Mouse (Mus musculus) ES-Bruce4 (cell line): ENCODE results near the gene Stk16. TPM values are rescaled to one million over a fixed set of nuclear protein-coding genes. Genes with fewer than 3 reads are reported as not detected.
A peak's percentile ranks its signal among the peaks of the same experiment; 100 is the strongest.
"Not testable (repeated sequence)": the region's sequence is repeated elsewhere in the genome, so short reads cannot be mapped to it uniquely, and the experiment has no call there.

ENCODE experiments used
- H3K27ac ChIP-seq: 2 replicates; pipeline ENCODE4 v1.5.1; 2012; ENCODE audit warnings: low read length, inconsistent platforms; ENCODE audit not compliant: insufficient read depth
- H3K27me3 ChIP-seq: 2 replicates; pipeline ENCODE4 v1.6.1; 2012; ENCODE audit warnings: mild to moderate bottlenecking, low read length, inconsistent platforms; ENCODE audit not compliant: control insufficient read depth, poor library complexity, insufficient read depth, severe bottlenecking
- H3K36me3 ChIP-seq: 2 replicates; pipeline ENCODE4 v1.6.1; 2012; ENCODE audit warnings: inconsistent platforms, mild to moderate bottlenecking, low read length, moderate library complexity; ENCODE audit not compliant: control insufficient read depth, poor library complexity, insufficient read depth, severe bottlenecking
- H3K4me1 ChIP-seq: one replicate; pipeline ENCODE4 v1.8.1; 2011; ENCODE audit warnings: low read length; ENCODE audit not compliant: control insufficient read depth, insufficient read depth
- H3K4me3 ChIP-seq: 2 replicates; pipeline ENCODE4 v1.5.1; 2011; ENCODE audit warnings: low read depth, mild to moderate bottlenecking, low read length
- H3K9ac ChIP-seq: 2 replicates; pipeline ENCODE4 v1.6.1; 2012; ENCODE audit warnings: low read depth, mild to moderate bottlenecking, inconsistent platforms; ENCODE audit not compliant: poor library complexity, severe bottlenecking
- H3K9me3 ChIP-seq: replicated peaks from 2 replicates; pipeline ENCODE4 v1.6.1; 2012; ENCODE audit warnings: mild to moderate bottlenecking, low read length, inconsistent platforms; ENCODE audit not compliant: control insufficient read depth, poor library complexity, insufficient read depth, severe bottlenecking
- CTCF ChIP-seq: IDR thresholded peaks from one replicate; pipeline ENCODE4 v1.8.1; 2011; ENCODE audit warnings: low read depth, low read length
- EP300 ChIP-seq: IDR thresholded peaks from 2 replicates; pipeline ENCODE4 v1.6.1; 2011; ENCODE audit warnings: low read depth, low read length; ENCODE audit not compliant: insufficient read depth
- POLR2A ChIP-seq: IDR thresholded peaks from one replicate; pipeline ENCODE4 v1.8.1; 2011; ENCODE audit warnings: low read length; ENCODE audit not compliant: insufficient read depth
- polyA plus RNA-seq: library from polyadenylated mRNA; stranded (reverse); fragments of >200 nt; gene quantifications from 2 replicates; pipeline ENCODE4 v1.2.4, GENCODE M21; 2011; ENCODE audit warnings: low read depth; ENCODE audit not compliant: missing spikeins, insufficient read depth, insufficient read length

Gene Stk16
- polyA plus RNA-seq, 1 experiment, result 27.8 TPM

- no peak overlapping the region for H3K4me3 ChIP-seq
- H3K9ac ChIP-seq, result no peak overlapping the region
- TF ChIP-seq CTCF, result no peak
- TF ChIP-seq EP300, result no peak
- no peak for TF ChIP-seq POLR2A
- H3K27ac ChIP-seq, result no peak overlapping the region
- H3K36me3 ChIP-seq, result no peaks in the 10 kb centered on the region
- no peaks in the 10 kb centered on the region for H3K27me3 ChIP-seq
- no peaks in the 10 kb centered on the region for H3K9me3 ChIP-seq
- peaks cover 10% of the 10 kb centered on the region for H3K4me1 ChIP-seq
Measured at GRCm38 (mm10) chr1:75230335-75230994, 19.8 kb downstream of the Stk16 start.

GRCm38 (mm10) chr1:75231224-75231623 lies 20.6 kb downstream of the Stk16 start:
- Histone ChIP-seq H3K9ac (no peak overlapping the region), H3K36me3 (no peaks in the 10 kb centered on the region), H3K4me3 (no peak overlapping the region), H3K4me1 (peaks cover 10% of the 10 kb centered on the region), H3K27me3 (no peaks in the 10 kb centered on the region), H3K9me3 (no peaks in the 10 kb centered on the region), H3K27ac (no peak overlapping the region)
- TF ChIP-seq POLR2A, result no peak
- TF ChIP-seq CTCF, result no peak
- no peak for TF ChIP-seq EP300

- no peak within 1 kb of the TSS for H3K27ac ChIP-seq
- no peaks in the 10 kb centered on the region for H3K27me3 ChIP-seq
- H3K9ac ChIP-seq, result no peak within 1 kb of the TSS
- no peak within 1 kb of the TSS for H3K4me3 ChIP-seq
- TF ChIP-seq POLR2A, result no peak
- TF ChIP-seq EP300, result no peak
- TF ChIP-seq CTCF, result no peak
- no peaks in the 10 kb centered on the region for H3K36me3 ChIP-seq
- peaks cover 10% of the 10 kb centered on the region for H3K4me1 ChIP-seq
- H3K9me3 ChIP-seq, result no peaks in the 10 kb centered on the region
Measured at GRCm38 (mm10) chr1:75231664-75232152, 21.1 kb downstream of the Stk16 start, which contains the start of gene A630095N17Rik. TSS of gene A630095N17Rik (minus strand) at chr1:75232102.

GRCm38 (mm10) chr1:75232489-75232888 lies 21.9 kb downstream of the Stk16 start:
- not testable (repeated sequence) for H3K4me3 ChIP-seq, H3K27me3 ChIP-seq, H3K9ac ChIP-seq, H3K36me3 ChIP-seq, H3K9me3 ChIP-seq, H3K27ac ChIP-seq, H3K4me1 ChIP-seq
- TF ChIP-seq CTCF, result peak; percentile 15

GRCm38 (mm10) chr1:75234606-75235005 lies 24.0 kb downstream of the Stk16 start:
- no peaks in the 10 kb centered on the region for H3K36me3 ChIP-seq
- no peak overlapping the region for H3K9ac ChIP-seq
- no peaks in the 10 kb centered on the region for H3K27me3 ChIP-seq
- H3K4me3 ChIP-seq, result no peak overlapping the region
- H3K9me3 ChIP-seq, result no peaks in the 10 kb centered on the region
- no peak overlapping the region for H3K27ac ChIP-seq
- H3K4me1 ChIP-seq, result peaks cover 4% of the 10 kb centered on the region
- TF ChIP-seq CTCF (peak; percentile 74), EP300 (no peak)

GRCm38 (mm10) chr1:75236117-75237050 lies 25.7 kb downstream of the Stk16 start, which contains the start of gene Dnajb2:
TSS of gene Dnajb2 (plus strand) at chr1:75236406.
- peak; percentile 90 for TF ChIP-seq POLR2A
- peak; percentile 23; the same call in 1 of the 2 replicates for TF ChIP-seq EP300
- no peak for TF ChIP-seq CTCF
- no peaks in the 10 kb centered on the region for H3K36me3 ChIP-seq
- no peak within 1 kb of the TSS; the same call in 1 of the 2 replicates for H3K27ac ChIP-seq

More at GRCm38 (mm10) chr1:75236117-75237050, 25.7 kb downstream of the Stk16 start, which contains the start of gene Dnajb2:
- H3K9ac ChIP-seq, result peak within 1 kb of the TSS; percentile 76
- H3K4me1 ChIP-seq, result peaks cover 4% of the 10 kb centered on the region
- no peaks in the 10 kb centered on the region for H3K9me3 ChIP-seq
- H3K27me3 ChIP-seq, result no peaks in the 10 kb centered on the region
- H3K4me3 ChIP-seq, result peak within 1 kb of the TSS; percentile 74
